Mouse (Mus musculus) G1E (cell line): Measurements from ENCODE around the gene Nhlrc2. TPM values are rescaled to one million over a fixed set of nuclear protein-coding genes. Genes with fewer than 3 reads are reported as not detected.
A peak's percentile ranks its signal among the peaks of the same experiment; 100 is the strongest.

Source experiments
- ATAC-seq: 2 replicates; pipeline ENCODE4 v1.8.0; 2016; ENCODE audit warnings: mild to moderate bottlenecking; ENCODE audit not compliant: insufficient number of reproducible peaks, poor library complexity, low FRiP score, severe bottlenecking; ENCODE audit errors: extremely low read depth
- DNase-seq: peaks from one replicate; pipeline ENCODE4 v3.0.0; 2012; ENCODE audit warnings: low spot score
- H3K27me3 ChIP-seq: 2 replicates; pipeline ENCODE4 v1.6.1; 2012; ENCODE audit warnings: mild to moderate bottlenecking, low read length, inconsistent platforms; ENCODE audit not compliant: insufficient read depth
- H3K36me3 ChIP-seq: replicated peaks from 2 replicates; pipeline ENCODE3; 2012; ENCODE audit warnings: mild to moderate bottlenecking, inconsistent platforms
- H3K4me1 ChIP-seq: 2 replicates; pipeline ENCODE4 v1.6.1; 2012; ENCODE audit warnings: low read depth, low read length, inconsistent platforms, mixed read lengths; ENCODE audit not compliant: insufficient read depth
- H3K4me3 ChIP-seq: 2 replicates; pipeline ENCODE4 v1.5.1; 2012; ENCODE audit warnings: low read depth, mild to moderate bottlenecking, inconsistent platforms, low read length, moderate library complexity, mixed read lengths
- H3K9me3 ChIP-seq: replicated peaks from 2 replicates; pipeline ENCODE4 v1.6.1; 2012; ENCODE audit warnings: inconsistent platforms
- CTCF ChIP-seq: IDR thresholded peaks from 2 replicates; pipeline ENCODE4 v1.5.1; 2012; ENCODE audit warnings: low read depth, low read length, inconsistent platforms, mixed read lengths
- GATA1 ChIP-seq: IDR thresholded peaks from 2 replicates; pipeline ENCODE4 v1.6.1; 2012; ENCODE audit warnings: borderline replicate concordance, low read length, inconsistent platforms, mixed read lengths
- GATA2 ChIP-seq: IDR thresholded peaks from 2 replicates; pipeline ENCODE4 v1.6.1; 2012; ENCODE audit warnings: low read depth, low read length, inconsistent platforms, borderline replicate concordance
- POLR2AphosphoS5 ChIP-seq: IDR thresholded peaks from 2 replicates; pipeline ENCODE4 v1.6.1; 2012; ENCODE audit warnings: low read depth, low read length, inconsistent platforms; ENCODE audit not compliant: insufficient replicate concordance
- TAL1 ChIP-seq: conservative IDR thresholded peaks from 2 replicates; pipeline ENCODE4 v1.6.1; 2012; ENCODE audit warnings: low read depth, low read length, inconsistent platforms, mixed read lengths
- polyA plus RNA-seq: library from polyadenylated mRNA; stranded (reverse); fragments of >175 nt; gene quantifications from 2 replicates; pipeline ENCODE4 v1.2.3, GENCODE M21; 2012
- total RNA-seq, 2 experiments: library from RNA; stranded (forward) in 1 of 2; stranded (reverse) in 1 of 2; fragments of 200-1000 nt in 1 of 2; fragments of >200 nt in 1 of 2; fragmentation: Nextera tagmentation in 1 of 2; gene quantifications; 2 replicates each; pipeline ENCODE4 v1.2.3; 2014 to 2017

The Nhlrc2 gene
- total and polyA plus RNA-seq, 3 experiments = 7.3 to 18.2 (median 16.7) TPM

- H3K9me3 ChIP-seq = no peaks in the 10 kb centered on the region
- peaks cover 91% of the 10 kb centered on the region for H3K36me3 ChIP-seq
- no peak overlapping the region for H3K4me3 ChIP-seq
- no peaks in the 10 kb centered on the region for H3K27me3 ChIP-seq
- peaks cover 3% of the 10 kb centered on the region; the same call in 1 of the 2 replicates for H3K4me1 ChIP-seq
- TF ChIP-seq TAL1 = no peak
- no peak for TF ChIP-seq GATA2
- TF ChIP-seq POLR2AphosphoS5 = no peak
- no peak for TF ChIP-seq GATA1
- no peak for TF ChIP-seq CTCF
- ATAC-seq (no peak), DNase-seq (peak; percentile 22)
Measured at GRCm38 (mm10) chr19:56588205-56588626, 40.2 kb downstream of the Nhlrc2 start.

GRCm38 (mm10) chr19:56589008-56589407, 40.9 kb downstream of the Nhlrc2 start:
- no peak for TF ChIP-seq POLR2AphosphoS5
- no peak for TF ChIP-seq CTCF
- TF ChIP-seq TAL1 = no peak
- TF ChIP-seq GATA1 = no peak
- TF ChIP-seq GATA2 = no peak
- no peak overlapping the region for H3K4me3 ChIP-seq
- H3K36me3 ChIP-seq = peaks cover 91% of the 10 kb centered on the region
- H3K27me3 ChIP-seq = no peaks in the 10 kb centered on the region
- ATAC-seq = no peak
- no peak for DNase-seq
- H3K4me1 ChIP-seq = peaks cover 3% of the 10 kb centered on the region; the same call in 1 of the 2 replicates
- no peaks in the 10 kb centered on the region for H3K9me3 ChIP-seq

- ATAC-seq = no peak
- Histone ChIP-seq H3K4me1 (peaks cover 3% of the 10 kb centered on the region; the same call in 1 of the 2 replicates), H3K4me3 (no peak overlapping the region), H3K36me3 (peaks cover 90% of the 10 kb centered on the region), H3K9me3 (no peaks in the 10 kb centered on the region), H3K27me3 (no peaks in the 10 kb centered on the region)
- no peak for TF ChIP-seq POLR2AphosphoS5
- TF ChIP-seq GATA2 = no peak
- no peak for TF ChIP-seq CTCF
- TF ChIP-seq TAL1 = no peak
- TF ChIP-seq GATA1 = no peak
- no peak for DNase-seq
Measured at GRCm38 (mm10) chr19:56589455-56589854, 41.4 kb downstream of the Nhlrc2 start.

GRCm38 (mm10) chr19:56590250-56590649, 42.2 kb downstream of the Nhlrc2 start:
- ATAC-seq (no peak), DNase-seq (no peak)
- H3K9me3 ChIP-seq = no peaks in the 10 kb centered on the region
- peaks cover 93% of the 10 kb centered on the region for H3K36me3 ChIP-seq
- peaks cover 3% of the 10 kb centered on the region; the same call in 1 of the 2 replicates for H3K4me1 ChIP-seq
- no peaks in the 10 kb centered on the region for H3K27me3 ChIP-seq
- H3K4me3 ChIP-seq = no peak overlapping the region
- no peak for TF ChIP-seq CTCF
- no peak for TF ChIP-seq GATA2
- TF ChIP-seq GATA1 = no peak
- no peak for TF ChIP-seq TAL1
- no peak for TF ChIP-seq POLR2AphosphoS5

GRCm38 (mm10) chr19:56592472-56592871, 44.4 kb downstream of the Nhlrc2 start:
- no peak for DNase-seq
- no peaks in the 10 kb centered on the region for H3K9me3 ChIP-seq
- H3K27me3 ChIP-seq = no peaks in the 10 kb centered on the region
- H3K4me1 ChIP-seq = peaks cover 3% of the 10 kb centered on the region; the same call in 1 of the 2 replicates
- ATAC-seq = no peak
- H3K36me3 ChIP-seq = peaks cover 95% of the 10 kb centered on the region
- H3K4me3 ChIP-seq = no peak overlapping the region
- no peak for TF ChIP-seq TAL1
- TF ChIP-seq CTCF = no peak
- TF ChIP-seq GATA1 = no peak
- TF ChIP-seq POLR2AphosphoS5 = no peak
- no peak for TF ChIP-seq GATA2

- TF ChIP-seq GATA1 (no peak), POLR2AphosphoS5 (no peak), CTCF (no peak), TAL1 (no peak), GATA2 (no peak)
Measured at GRCm38 (mm10) chr19:56599996-56600395, 51.9 kb downstream of the Nhlrc2 start.

More at GRCm38 (mm10) chr19:56599996-56600395, 51.9 kb downstream of the Nhlrc2 start:
- H3K36me3 ChIP-seq = peaks cover 68% of the 10 kb centered on the region
- DNase-seq (no peak), ATAC-seq (no peak)
- H3K4me3 ChIP-seq = no peak overlapping the region
- no peaks in the 10 kb centered on the region for H3K4me1 ChIP-seq
- H3K27me3 ChIP-seq = no peaks in the 10 kb centered on the region
- H3K9me3 ChIP-seq = no peaks in the 10 kb centered on the region
